Mouse (Mus musculus) CD8-positive naive resting alpha-beta T cell, adult 57 days (primary cell): ENCODE results near the gene Myo10. TPM values are rescaled to one million over a fixed set of nuclear protein-coding genes. Genes with fewer than 3 reads are reported as not detected.

Experiments
- total RNA-seq: library from RNA; stranded (reverse); gene quantifications from one replicate; pipeline ENCODE4 v1.2.4, GENCODE M21; 2023

Gene Myo10
- total RNA-seq = 4.3 TPM

GRCm38 (mm10) chr15:25622200-25622866, at the start of gene Myo10:
Gene Myo10, plus strand, starts transcription at chr15:25622525.

GRCm38 (mm10) chr15:25843086-25843991, 221.0 kb downstream of the Myo10 start, which contains the start of gene Retreg1:
Gene Retreg1, plus strand, starts transcription at chr15:25843180.

Other genes starting within 250 kb of the Myo10 start
- 12.9 TPM for gene Basp1, start 208.8 kb upstream of the Myo10 start, total RNA-seq
- gene Retreg1, start 220.7 kb downstream of the Myo10 start, total RNA-seq = 62.6 TPM